Mouse (Mus musculus) myocyte (in vitro differentiated cells): ENCODE measurements at regions not wholly inside any gene's neighbourhood (a gene's known extent, or its start where the extent isn't known, plus 50 kb on each side); places are given as distances from the start of the nearest gene placed in this dataset.

Source experiments
- H3K27me3 ChIP-seq: one replicate; pipeline ENCODE4 v1.6.1; 2011; ENCODE audit not compliant: control insufficient read depth, insufficient read depth, insufficient read length
- H3K36me3 ChIP-seq: one replicate; pipeline ENCODE4 v1.6.1; 2011; ENCODE audit not compliant: control insufficient read depth, insufficient read depth
- H3K4me2 ChIP-seq: one replicate; pipeline ENCODE4 v1.6.1; 2011; ENCODE audit warnings: low read depth, control low read depth
- H3K4me3 ChIP-seq: one replicate; pipeline ENCODE4 v1.5.1; 2011; ENCODE audit warnings: mild to moderate bottlenecking, control low read depth, moderate library complexity
- H3K79me2 ChIP-seq: one replicate; pipeline ENCODE4 v1.6.1; 2011; ENCODE audit not compliant: control insufficient read depth, insufficient read depth
- H3ac ChIP-seq: one replicate; pipeline ENCODE4 v1.6.1; 2011; ENCODE audit not compliant: control insufficient read depth, insufficient read length
- CEBPB ChIP-seq: IDR thresholded peaks from 2 replicates; pipeline ENCODE4 v1.6.1; 2011; ENCODE audit warnings: mild to moderate bottlenecking, moderate library complexity; ENCODE audit not compliant: poor library complexity, insufficient read depth, severe bottlenecking
- E2F4 ChIP-seq: IDR thresholded peaks from one replicate; pipeline ENCODE4 v1.6.1; 2011; ENCODE audit warnings: mild to moderate bottlenecking, control low read depth, moderate library complexity; ENCODE audit not compliant: insufficient read depth
- MAX ChIP-seq: IDR thresholded peaks from one replicate; pipeline ENCODE4 v1.6.1; 2011; ENCODE audit warnings: low read depth, mild to moderate bottlenecking, control low read depth
- MYOD1 ChIP-seq, 3 experiments: IDR thresholded peaks; one replicate each; pipeline ENCODE4 v1.6.1; 2011; ENCODE audit warnings: control low read depth in 2 of 3, low read depth in 2 of 3, mild to moderate bottlenecking in 2 of 3, moderate library complexity in 1 of 3; ENCODE audit not compliant: insufficient read length in 2 of 3, control insufficient read depth in 1 of 3
- MYOG ChIP-seq, 3 experiments: IDR thresholded peaks; one replicate each; pipeline ENCODE4 v1.6.1; 2011; ENCODE audit warnings: control low read depth in 2 of 3, low read depth in 2 of 3, mild to moderate bottlenecking in 2 of 3; ENCODE audit not compliant: insufficient read length in 2 of 3, control insufficient read depth in 1 of 3, insufficient read depth in 1 of 3
- POLR2A ChIP-seq: IDR thresholded peaks from one replicate; pipeline ENCODE4 v1.6.1; 2011; ENCODE audit warnings: low read depth, mild to moderate bottlenecking, control low read depth, moderate library complexity; ENCODE audit not compliant: insufficient read length
- POLR2AphosphoS2 ChIP-seq: IDR thresholded peaks from one replicate; pipeline ENCODE4 v1.6.1; 2011; ENCODE audit warnings: low read depth, control low read depth; ENCODE audit not compliant: insufficient read length
- REST ChIP-seq: IDR thresholded peaks from one replicate; pipeline ENCODE4 v1.6.1; 2011; ENCODE audit warnings: mild to moderate bottlenecking, control low read depth, moderate library complexity; ENCODE audit not compliant: insufficient read depth, insufficient read length
- SRF ChIP-seq: IDR thresholded peaks from one replicate; pipeline ENCODE4 v1.6.1; 2011; ENCODE audit warnings: low read depth; ENCODE audit not compliant: control insufficient read depth, insufficient read length
- TCF12 ChIP-seq: IDR thresholded peaks from one replicate; pipeline ENCODE4 v1.6.1; 2011; ENCODE audit warnings: mild to moderate bottlenecking, control low read depth; ENCODE audit not compliant: poor library complexity, insufficient read depth, severe bottlenecking
- TCF3 ChIP-seq: IDR thresholded peaks from one replicate; pipeline ENCODE4 v1.6.1; 2011; ENCODE audit warnings: low read depth, control low read depth; ENCODE audit not compliant: insufficient read length
- USF1 ChIP-seq: IDR thresholded peaks from one replicate; pipeline ENCODE4 v1.6.1; 2011; ENCODE audit warnings: low read depth, mild to moderate bottlenecking, control low read depth, moderate library complexity

- Histone ChIP-seq H3K27me3 (no peaks in the 10 kb centered on the region), H3K4me3 (no peak overlapping the region), H3K4me2 (no peak overlapping the region), H3K36me3 (no peaks in the 10 kb centered on the region), H3K79me2 (no peaks in the 10 kb centered on the region), H3ac (no peak overlapping the region)
- TF ChIP-seq POLR2A = no peak
- TF ChIP-seq MYOD1 (IDR thresholded peaks at IDR 0.05; ENCODE audit: control insufficient read depth in 1 of 3, insufficient read length in 2 of 3, low read depth in 2 of 3) = no peak
- TF ChIP-seq POLR2AphosphoS2 = no peak
- no peak for TF ChIP-seq MAX
- no peak for TF ChIP-seq CEBPB
- no peak for TF ChIP-seq MYOG (IDR thresholded peaks at IDR 0.05; ENCODE audit: control insufficient read depth in 1 of 3, insufficient read depth in 1 of 3, insufficient read length in 2 of 3, low read depth in 2 of 3)
- no peak for TF ChIP-seq E2F4
- TF ChIP-seq TCF12 = no peak
- no peak for TF ChIP-seq REST
- TF ChIP-seq TCF3 = no peak
- TF ChIP-seq SRF = no peak
- TF ChIP-seq USF1 = no peak
These were observed 2413.6 kb upstream of the Gm7489 start for GRCm38 (mm10) chr15:51471143-51471542.

GRCm38 (mm10) chr15:51472049-51472448 is 2412.7 kb upstream of the Gm7489 start:
- Histone ChIP-seq H3K79me2 (no peaks in the 10 kb centered on the region), H3K36me3 (no peaks in the 10 kb centered on the region), H3K27me3 (no peaks in the 10 kb centered on the region), H3K4me3 (no peak overlapping the region), H3K4me2 (no peak overlapping the region), H3ac (no peak overlapping the region)
- TF ChIP-seq REST (no peak), USF1 (peak; percentile 52)

- no peak overlapping the region for H3K4me2 ChIP-seq
- no peak overlapping the region for H3K4me3 ChIP-seq
- no peaks in the 10 kb centered on the region for H3K27me3 ChIP-seq
- no peak overlapping the region for H3ac ChIP-seq
- H3K79me2 ChIP-seq = no peaks in the 10 kb centered on the region
- no peak for TF ChIP-seq CEBPB
- no peak for TF ChIP-seq REST
- TF ChIP-seq MYOD1 (IDR thresholded peaks at IDR 0.05; ENCODE audit: control insufficient read depth in 1 of 3, insufficient read length in 2 of 3, low read depth in 2 of 3) = no peak
- no peak for TF ChIP-seq SRF
- TF ChIP-seq TCF12 = no peak
- no peak for TF ChIP-seq USF1
- no peak for TF ChIP-seq MAX
- no peak for TF ChIP-seq TCF3
- TF ChIP-seq POLR2AphosphoS2 = no peak
- no peak for TF ChIP-seq E2F4
- TF ChIP-seq MYOG (IDR thresholded peaks at IDR 0.05; ENCODE audit: control insufficient read depth in 1 of 3, insufficient read depth in 1 of 3, insufficient read length in 2 of 3, low read depth in 2 of 3) = no peak
- no peak for TF ChIP-seq POLR2A
- no peaks in the 10 kb centered on the region for H3K36me3 ChIP-seq
These were observed 2402.8 kb upstream of the Gm7489 start for GRCm38 (mm10) chr15:51481856-51482255.

GRCm38 (mm10) chr15:51484207-51484606 is 2400.5 kb upstream of the Gm7489 start:
- no peaks in the 10 kb centered on the region for H3K36me3 ChIP-seq
- H3K4me2 ChIP-seq = no peak overlapping the region
- TF ChIP-seq POLR2AphosphoS2 (no peak), CEBPB (no peak), MYOG (IDR thresholded peaks at IDR 0.05; ENCODE audit: control insufficient read depth in 1 of 3, insufficient read depth in 1 of 3, insufficient read length in 2 of 3, low read depth in 2 of 3) (no peak), MAX (no peak), POLR2A (no peak), SRF (no peak), TCF12 (no peak), TCF3 (no peak), REST (no peak), MYOD1 (IDR thresholded peaks at IDR 0.05; ENCODE audit: control insufficient read depth in 1 of 3, insufficient read length in 2 of 3, low read depth in 2 of 3) (no peak), USF1 (no peak), E2F4 (no peak)
- H3K4me3 ChIP-seq = no peak overlapping the region
- H3K27me3 ChIP-seq = no peaks in the 10 kb centered on the region
- no peak overlapping the region for H3ac ChIP-seq
- H3K79me2 ChIP-seq = no peaks in the 10 kb centered on the region

- Histone ChIP-seq H3ac (no peak overlapping the region), H3K36me3 (no peaks in the 10 kb centered on the region), H3K79me2 (no peaks in the 10 kb centered on the region), H3K4me2 (no peak overlapping the region), H3K27me3 (no peaks in the 10 kb centered on the region), H3K4me3 (no peak overlapping the region)
- TF ChIP-seq POLR2A (no peak), REST (no peak), E2F4 (no peak), TCF12 (no peak), POLR2AphosphoS2 (no peak), USF1 (no peak), MAX (no peak), MYOD1 (IDR thresholded peaks at IDR 0.05; ENCODE audit: control insufficient read depth in 1 of 3, insufficient read length in 2 of 3, low read depth in 2 of 3) (no peak), CEBPB (no peak), SRF (no peak), TCF3 (no peak), MYOG (IDR thresholded peaks at IDR 0.05; ENCODE audit: control insufficient read depth in 1 of 3, insufficient read depth in 1 of 3, insufficient read length in 2 of 3, low read depth in 2 of 3) (no peak)
These were observed 2399.2 kb upstream of the Gm7489 start for GRCm38 (mm10) chr15:51485554-51485953.
